Mouse (Mus musculus): ENCODE data around the gene Ces2g.

GRCm38 (mm10) chr8:105011136-105011535 is 49.6 kb downstream of the Ces2g start:
- TF ChIP-seq CTCF (conservative IDR thresholded peaks at IDR 0.05; ENCODE audit: insufficient read depth, insufficient read length, low read depth, low read length) (peak; percentile 40), POLR2A (IDR thresholded peaks at IDR 0.05; ENCODE audit: low read depth, low read length) (no peak)

Measured in kidney, adult 2 months (tissue).